Mouse (Mus musculus) lung, adult 18-20 months (tissue): ENCODE results near the gene Ntn1.

Experiments
- DNase-seq, 2 experiments: peaks; one replicate each; pipeline ENCODE4 v3.0.0; 2022; ENCODE audit warnings: mixed read lengths in 2 of 2

The Ntn1 gene

DNA sequence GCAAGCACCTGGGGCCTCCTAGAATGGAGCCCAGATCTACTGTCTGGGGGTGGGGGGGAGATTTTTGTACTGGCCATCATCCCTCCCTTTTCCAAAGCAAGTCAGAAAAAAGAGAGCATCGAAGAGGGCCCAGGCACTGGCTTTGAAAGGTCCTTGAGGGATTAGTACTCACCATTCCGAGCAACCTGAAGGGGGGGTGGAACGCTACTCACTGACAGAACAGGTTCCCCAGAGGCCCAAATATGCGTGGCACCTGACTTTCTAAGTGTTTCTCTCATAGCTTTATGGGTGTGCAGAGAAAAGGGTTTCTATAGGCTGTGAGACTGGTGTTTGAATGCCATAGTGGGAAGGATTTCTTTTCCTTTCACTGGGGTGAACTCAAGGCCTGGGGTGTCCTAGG lies 142.1 kb downstream of the Ntn1 start:
- no peak for DNase-seq

DNA sequence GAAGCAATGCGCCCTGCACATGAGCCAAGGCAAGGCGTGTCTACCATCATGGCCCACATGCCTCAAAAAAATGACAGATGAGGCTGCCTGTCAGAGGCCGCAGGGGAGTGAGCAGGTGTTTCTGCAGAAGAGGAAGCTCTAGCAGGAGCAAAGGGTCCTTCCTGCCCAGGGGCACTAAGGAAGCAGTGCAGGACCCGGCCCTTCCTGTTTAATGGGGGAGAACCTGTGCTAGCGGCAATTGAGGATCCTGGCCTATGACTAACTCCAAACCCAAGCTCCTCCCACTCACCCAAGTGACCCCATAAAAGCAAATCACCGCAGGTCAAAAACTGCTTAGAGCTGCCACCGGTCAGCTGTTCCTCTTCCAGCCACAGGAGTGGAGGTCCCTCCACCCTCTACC lies 147.1 kb downstream of the Ntn1 start:
- peak in 1 of 2 experiments; percentile 9 for DNase-seq

DNA sequence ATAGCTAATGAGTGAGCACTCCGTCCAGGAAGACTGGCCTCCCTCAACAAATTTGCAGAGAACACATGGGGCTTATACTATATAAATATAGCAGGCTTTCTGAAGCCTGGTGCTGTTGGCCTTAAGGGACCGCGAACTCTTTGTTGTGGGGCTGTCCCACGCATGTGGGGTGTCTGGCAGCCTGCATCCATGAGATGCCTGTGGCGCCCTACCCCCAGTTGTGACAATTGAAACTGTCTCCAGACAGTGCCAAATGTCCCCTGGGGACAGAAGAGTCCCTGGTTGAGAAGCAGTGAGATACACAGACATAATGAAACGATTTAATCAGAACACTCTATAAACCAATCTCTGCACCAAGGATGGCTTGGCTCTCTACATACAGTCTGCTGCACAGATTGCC lies 150.5 kb downstream of the Ntn1 start:
- DNase-seq: no peak

DNA sequence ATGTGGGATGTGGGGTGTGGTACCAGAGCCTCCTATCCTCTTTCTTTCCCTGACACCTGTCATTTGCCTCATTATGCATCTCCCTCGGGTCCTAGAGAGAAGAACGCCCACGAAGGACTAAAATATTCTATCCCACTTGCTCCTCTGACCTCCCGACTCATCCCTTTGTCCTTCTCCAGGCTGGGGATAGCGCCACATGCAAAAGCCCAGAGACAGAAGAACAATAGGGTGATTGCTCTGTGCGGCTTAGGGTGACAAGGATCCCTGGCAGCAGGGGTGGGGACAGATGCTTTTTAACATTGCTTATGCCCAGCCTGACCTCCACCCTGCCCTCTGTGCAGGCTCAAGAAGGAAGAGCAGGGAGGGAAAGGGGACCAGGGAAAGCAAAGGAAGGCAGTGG lies 152.7 kb downstream of the Ntn1 start:
- no peak for DNase-seq

DNA sequence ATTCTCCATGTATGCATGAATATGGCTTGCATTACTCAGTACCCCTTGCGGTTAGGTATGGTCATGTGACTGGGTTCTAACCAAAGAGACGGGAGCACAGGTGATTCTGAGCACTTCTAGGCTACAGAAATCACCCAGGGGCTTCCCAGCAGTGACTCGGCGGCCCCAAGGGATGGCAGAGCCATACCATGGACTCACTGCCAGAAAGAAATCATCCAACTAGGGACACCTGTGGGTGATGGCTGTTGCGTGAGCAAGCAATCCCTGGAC lies 155.7 kb downstream of the Ntn1 start:
- no peak for DNase-seq

DNA sequence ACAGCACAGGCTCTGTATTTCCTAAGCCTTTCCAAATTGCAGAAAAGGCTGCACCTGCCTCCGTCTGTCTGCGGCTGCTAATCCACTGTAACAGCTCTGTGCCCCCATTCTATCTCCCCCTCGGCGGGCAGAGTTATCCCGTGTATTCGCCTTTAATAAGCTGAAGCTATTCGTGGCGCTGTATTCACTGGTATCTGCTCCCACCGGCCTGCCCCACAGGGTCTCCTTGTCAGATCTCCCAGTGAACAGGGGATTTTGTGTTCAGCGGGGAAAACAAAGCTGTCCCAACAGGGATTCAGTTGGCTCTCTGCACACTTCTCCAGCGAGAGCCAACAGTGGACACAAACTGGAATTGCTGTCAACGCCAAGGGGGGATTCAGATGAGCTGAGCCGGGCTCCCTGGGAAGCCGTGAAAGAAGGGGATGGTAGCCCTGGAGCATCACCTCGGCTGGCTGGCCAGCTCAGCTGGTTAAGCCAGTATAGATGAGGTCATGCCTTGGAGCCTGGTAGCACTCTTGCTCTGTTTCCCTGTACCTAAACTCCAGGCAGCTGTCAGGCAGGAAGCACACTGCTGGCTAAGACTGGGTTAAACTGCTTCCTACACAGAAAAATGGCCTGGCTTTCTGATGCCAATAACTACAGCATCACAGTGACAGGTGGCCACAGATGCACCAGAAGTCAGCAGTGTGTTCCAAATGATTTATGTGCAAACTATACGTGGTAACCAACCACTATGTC lies 156.2 kb downstream of the Ntn1 start:
- DNase-seq: no peak

DNA sequence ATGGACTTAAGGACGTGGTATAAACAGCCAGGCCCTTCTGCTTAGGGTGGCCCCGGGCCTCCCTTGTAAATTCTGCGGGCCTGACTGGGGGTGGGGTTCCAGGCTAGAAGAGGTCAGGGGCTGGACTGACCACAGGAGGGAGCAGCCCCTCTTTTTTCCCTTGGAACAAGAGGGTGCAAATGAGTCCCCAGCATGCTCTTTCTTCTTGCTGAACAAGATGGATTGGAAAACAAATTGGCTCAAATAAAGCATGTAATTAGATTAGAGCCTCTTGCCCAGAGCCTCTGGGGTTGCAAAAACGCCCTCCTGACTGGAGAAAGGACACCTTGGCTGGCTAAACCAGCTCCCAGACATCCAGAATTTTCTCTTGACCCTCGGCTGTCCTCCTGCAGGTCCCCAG lies 160.9 kb downstream of the Ntn1 start:
- no peak for DNase-seq

DNA sequence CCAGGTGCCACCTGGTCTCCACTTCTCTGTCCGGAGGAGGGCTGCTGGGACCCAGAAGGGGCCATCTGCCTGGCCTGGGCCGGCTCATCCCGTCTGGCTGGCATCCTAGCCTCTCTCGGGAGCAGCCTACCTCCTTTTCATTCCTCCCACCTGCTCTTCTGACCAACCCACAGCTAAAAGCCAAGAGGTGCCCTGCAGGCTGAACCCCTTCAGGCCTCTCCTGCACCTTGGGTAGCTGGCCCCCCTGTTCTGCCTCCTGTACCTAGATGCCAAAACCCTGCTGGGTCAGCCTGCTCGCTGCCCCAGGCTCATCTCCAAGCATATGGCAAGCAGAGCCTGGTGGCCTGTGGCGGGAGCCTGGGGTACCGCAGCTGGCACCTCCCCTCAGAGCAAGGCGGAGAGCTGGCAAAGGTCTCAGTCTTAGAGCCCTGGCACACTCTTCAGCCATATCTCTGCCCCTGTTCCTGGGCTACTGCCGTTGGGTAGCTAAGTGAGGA lies 167.1 kb downstream of the Ntn1 start:
- DNase-seq: no peak

DNA sequence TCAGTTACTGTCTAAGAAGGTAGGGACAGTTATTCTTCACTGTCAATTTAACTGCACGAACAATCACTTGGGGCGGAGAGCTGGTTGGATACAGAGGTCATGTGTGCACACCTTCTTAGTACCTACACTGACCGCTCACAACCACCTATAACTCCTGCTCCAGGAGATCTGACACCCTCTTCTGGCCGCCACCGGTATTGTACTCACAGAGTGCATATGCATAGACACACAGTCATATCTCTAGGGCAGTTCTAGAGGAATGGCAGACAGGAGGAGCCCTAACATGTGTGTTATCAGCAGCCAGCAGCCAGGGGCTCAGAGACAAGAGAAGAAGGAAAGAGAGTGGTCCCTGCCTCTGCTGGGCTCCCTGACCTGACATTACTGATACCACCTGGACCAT lies 169.1 kb downstream of the Ntn1 start:
- no peak for DNase-seq

DNA sequence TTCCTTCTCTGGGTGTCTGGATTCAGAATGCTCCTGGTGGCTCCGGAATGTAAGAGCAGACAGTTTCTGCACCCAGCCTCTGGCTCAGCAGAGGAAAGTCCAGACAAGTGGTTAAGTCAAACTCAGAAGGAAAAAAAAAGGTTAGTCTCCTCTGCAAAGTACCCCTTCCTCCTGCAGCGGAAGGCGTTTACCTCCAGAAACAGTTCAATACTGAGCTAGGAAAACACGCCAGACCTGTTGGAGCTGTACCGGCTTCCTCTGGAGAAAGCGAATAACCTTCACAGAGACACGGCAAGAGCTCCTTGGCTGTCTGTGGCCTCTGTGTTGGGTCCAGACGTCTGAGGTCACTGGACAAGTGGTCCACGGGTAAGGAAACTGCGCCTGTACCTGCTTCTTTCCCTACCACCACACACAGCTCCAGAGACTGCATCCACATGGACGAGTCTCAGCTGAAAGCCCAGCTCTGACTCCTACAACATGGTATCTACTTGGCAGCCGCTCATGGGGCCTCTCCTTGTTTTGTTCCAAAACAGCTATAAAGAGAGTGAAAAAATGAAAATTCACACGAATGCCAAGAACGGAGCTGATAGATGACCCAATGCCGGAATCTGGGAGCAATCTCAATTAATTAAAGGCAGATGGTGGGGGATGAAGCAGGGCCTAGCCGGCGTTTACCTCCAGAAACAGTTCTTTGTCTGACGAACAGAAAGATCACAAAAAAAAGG lies 171.5 kb downstream of the Ntn1 start:
- DNase-seq: no peak

DNA sequence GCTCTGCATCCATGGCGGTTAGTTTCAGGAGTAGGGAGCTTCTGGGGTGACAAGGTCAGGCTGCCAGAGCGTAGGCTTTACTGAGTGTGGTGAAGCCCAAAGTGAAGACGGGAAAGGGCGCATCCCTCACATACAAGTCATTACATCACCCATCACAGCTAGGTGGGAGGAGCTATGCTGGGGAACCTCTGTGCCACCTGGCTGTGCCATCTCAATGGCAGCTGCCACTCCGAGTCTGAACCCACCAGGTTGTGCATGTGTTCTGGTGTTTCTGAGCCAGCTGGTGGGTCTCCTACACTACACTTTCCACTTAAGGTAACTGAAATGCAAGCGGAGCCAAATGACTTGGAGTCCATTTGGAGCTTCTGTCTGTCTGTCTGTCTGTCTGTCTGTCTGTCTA lies 172.8 kb downstream of the Ntn1 start:
- no peak for DNase-seq

DNA sequence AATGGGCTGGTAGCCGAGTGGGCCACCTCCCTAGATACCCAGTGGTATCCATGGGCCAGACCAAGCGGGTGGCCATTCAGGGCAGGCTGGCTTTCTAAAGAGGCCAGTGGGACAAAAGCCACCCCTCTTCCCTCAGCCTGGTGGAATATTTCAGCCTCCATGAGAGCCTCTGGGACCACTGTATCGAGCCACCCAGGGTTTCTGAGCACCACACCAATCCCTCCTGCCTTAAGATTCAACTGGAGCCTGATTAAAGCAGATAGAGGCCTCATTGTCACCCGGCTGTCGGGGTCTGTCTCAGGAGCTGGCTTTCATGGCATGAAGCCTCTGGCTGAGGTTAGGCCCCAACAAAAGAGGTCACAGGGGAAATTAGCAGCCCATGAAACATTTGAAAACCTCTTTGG lies 174.0 kb downstream of the Ntn1 start:
- DNase-seq: no peak

DNA sequence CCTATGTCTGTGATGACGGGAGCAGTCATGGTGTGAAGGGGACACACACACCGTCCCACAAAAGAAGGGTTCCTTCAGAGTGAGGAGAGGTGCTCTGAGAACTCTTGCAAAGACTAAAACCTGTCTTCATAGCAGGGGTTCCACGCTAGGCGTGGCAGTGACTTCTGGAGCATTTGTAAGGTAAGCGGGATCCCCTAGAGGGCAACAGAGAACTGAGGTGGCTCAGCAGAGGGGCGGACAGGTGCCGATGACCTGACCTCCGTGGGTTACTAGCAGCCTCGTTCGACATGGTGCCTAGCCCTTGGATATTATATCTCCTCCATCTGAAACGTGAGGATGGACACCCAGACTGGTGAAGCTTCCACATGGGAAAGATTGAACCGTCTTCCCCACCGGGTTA lies 177.5 kb downstream of the Ntn1 start:
- DNase-seq: no peak

DNA sequence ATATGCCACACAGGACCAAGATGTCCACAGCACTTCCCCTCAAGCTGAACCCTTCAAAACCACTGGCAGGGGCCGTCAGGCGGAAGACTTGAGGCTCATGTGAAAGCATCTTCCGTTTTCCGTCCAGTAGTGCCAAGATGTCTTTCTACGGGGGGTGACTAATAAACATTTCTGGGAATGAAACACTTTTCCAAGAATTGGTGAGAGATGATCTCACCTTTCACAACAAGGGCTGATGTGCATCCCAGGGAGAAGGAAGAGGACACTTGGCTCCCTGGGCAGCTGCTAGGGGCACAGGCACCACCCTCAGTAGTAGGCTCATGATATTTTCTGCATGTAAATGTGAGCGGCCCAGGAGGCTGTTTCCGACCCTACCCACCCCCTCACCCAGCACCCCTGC lies 178.4 kb downstream of the Ntn1 start:
- DNase-seq: no peak

DNA sequence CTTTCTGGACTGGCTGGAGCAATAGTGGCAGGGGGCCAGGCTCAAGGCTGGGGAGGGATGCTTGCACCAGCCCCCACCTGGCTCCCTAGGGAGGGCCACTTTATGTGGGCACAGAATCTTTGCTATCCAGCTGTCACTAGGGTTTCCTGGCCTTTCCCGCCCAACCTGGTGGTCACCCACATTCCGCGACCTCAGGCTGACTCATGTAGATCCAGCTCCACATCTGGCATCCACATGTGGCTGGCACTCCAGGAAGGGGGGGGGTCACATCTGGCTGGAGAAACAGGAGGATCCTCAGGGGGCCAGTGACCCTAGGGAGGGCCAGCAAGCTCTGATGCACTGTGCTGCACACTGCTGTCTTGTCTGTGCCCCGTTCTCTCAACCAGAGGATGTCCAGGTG lies 179.9 kb downstream of the Ntn1 start:
- DNase-seq: no peak

DNA sequence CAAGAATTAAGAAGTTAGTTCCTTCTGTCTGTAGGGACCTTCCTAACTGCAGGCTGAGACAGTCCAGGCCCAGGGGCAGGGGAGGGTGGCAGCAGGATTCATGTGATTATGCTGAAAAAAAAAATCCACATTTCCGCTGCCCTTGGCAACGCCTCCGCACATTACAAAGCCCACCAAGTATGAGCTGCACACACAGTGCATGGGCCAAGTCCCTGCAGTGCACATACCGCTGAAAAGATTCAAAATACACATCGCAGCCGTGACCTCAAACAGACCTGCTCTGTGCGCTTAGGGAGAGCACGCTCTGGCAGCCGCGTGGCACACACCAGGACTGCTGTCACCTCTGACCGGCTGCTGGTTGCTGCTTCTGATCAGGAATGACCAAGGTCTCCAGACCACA lies 184.6 kb downstream of the Ntn1 start:
- DNase-seq: no peak

DNA sequence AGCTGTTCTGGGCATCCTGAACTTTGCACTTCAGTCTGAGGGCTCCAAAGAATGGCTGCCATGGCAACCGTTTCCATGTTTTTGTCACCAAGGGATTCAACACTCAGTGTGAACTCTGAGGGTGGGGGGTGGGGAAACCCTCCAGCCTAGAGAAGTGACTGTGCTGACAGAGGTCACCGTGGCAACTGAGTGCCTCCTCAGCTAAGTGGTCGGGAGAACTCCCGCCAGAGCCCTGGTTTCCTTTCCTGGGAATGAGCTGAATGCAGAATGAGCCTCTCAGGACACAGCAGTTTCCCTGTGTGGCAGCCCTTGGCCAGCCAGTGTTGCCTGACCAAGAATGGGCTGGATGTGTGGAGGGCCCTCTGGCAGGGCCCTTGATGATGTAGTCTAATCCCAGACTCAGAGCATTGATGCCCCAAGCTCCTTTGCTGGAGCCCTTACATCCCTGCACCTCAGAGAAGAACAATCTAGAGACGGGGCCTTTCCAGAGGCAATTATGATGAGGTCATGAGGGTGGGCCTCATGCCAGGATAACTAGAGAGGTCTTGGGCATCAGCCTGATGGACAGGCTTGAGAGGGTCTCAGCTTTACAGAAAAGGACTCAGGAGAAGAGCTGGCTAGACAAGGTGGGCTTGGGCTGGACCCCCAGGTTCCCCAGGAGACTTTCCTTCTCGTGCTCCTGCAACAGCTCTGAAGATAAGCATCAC lies 185.3 kb downstream of the Ntn1 start:
- DNase-seq: peak; percentile 37 to 48

DNA sequence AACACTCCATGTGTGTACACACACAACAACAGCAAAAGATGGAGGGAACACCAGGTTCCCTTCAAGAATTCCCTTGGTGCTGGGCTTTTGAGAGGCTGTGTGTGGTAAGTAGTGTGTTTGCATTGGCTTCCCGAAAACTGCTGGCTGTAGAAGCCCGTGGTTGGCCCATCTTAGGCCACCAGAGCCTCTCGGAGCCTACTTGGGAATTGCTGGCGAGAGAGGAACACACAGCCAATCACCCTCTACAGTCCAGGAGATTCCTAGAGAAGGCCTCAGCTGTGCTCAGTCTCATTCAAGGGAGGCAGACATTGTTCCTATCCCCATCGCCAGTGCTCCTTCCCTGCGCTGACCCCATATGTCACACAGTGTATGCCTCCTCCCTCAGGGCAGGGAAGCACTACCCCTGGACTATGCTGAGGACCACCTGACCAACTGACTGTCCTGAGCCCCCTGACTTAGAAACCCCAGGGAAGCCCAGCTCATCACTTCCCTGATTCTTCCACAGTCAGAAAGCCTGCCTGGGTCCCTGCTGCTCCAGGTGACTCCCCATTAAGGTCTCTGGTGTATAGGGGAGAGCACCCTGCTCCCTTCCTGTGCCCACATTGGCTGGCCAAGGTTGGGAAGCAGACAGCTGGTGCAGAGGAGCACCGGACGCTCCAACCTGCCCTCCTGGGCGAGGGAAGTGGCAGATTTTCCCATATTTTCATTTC lies 186.0 kb downstream of the Ntn1 start:
- no peak for DNase-seq

DNA sequence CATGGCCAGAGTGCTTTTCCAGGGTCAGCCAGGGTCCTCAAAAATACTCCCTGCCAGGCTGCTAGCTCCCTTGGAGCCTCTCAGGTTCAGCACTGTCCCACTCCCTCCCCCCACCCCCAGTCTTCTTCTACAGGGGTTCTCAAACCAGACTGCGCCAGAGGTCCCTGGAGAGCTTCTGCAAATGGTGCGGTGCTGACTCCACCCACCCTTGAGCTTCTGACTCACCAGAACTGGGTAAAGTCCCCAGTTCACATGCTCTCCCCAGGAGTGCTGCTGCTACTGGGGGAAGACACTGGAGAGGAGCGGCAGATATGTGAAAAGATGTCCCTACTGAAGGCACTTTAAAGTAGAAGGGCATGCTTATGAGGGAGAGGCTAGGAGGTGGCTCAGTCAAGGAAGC lies 186.7 kb downstream of the Ntn1 start:
- no peak for DNase-seq

DNA sequence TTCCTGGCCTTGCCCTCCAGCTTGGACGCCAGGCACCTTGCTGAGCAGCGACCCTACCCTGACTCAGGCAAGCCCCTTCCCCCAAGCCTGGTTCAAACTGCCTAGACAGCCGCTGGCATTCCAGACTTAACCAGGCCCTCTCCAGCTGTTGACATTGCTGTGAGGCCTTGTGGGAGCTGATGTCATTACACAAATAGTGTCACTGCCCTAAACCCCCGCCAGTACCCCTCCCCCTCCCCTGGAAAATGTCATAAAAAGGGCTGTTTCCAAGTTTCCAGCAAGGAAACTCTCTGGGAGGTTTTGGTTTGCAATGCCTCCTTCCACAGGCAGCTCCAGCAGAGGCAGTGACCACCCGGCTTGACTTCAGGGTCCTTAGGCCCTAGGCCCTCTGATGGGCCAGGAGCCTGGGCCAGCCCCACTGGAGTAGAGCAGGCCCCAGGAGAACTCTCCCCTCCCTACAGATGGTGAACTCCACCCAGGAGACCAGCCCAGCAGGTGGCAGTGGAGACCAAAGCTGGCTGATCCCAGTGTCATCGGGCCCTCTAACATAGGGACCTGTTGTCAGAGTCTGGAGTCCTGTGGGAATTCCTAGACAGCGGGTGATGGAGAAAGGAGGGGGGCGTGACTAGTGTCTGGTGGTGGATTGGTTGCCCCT lies 188.6 kb downstream of the Ntn1 start:
- DNase-seq: peak; percentile 37 to 67

DNA sequence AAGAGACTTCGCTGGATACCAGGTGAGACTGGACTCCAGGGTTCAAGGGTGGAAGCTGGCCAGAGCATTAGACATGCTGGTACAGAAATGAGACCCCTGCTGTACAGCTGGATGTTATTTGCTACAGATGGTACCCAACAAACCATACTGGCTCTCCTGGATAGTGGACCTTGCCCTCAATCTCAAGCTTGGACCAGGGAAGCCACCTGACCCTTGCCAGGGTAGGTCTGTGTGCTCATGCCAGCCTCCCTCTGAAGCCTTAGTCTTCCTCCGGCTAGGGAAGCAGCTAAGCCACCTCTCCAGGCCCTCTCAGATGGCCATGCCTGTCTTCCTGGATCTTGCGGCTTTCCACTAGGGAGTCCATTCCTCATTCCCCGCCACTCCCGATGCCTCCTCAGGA lies 189.9 kb downstream of the Ntn1 start:
- no peak for DNase-seq

DNA sequence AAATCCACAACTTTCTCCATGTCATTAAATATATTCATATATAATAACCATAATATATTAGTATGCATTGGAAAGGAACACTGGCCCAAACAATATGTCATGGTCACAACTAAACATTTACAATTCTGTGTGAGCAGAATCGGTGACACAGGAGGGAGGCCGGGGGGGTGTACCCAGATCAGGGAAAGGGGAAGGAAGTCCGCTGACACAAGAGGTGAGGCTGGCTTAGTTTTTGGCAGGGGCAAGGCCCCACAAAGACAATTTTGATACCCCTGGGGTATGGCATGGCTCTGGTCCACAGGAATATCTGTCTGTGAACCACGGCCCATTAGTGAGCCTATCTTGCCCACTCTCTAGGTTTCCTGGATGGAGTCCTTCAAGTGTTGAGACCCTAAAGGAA lies 191.1 kb downstream of the Ntn1 start:
- DNase-seq: no peak

DNA sequence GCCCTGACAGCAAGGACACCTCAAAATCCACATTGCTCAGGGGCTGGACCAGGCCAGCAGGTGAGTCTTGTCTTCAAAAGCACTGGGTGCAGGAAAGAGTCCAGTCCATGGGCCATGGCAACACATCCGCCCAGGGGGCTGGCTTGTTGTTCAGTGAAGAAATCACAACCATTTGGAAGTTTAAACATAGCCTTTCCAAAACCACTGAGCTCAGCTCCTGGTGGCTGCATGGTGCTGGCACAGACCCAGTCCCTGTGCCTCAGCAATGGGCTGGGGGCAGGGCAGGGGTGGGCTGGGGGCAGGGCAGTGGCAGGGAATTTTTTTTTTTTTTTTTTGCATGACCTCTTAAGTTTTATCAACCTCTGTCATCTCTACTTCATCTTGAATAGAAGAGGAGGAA lies 192.0 kb downstream of the Ntn1 start:
- no peak for DNase-seq
